Mouse (Mus musculus) CD4-positive, CD25-positive, alpha-beta regulatory T cell, adult 4 months (primary cell): Measurements from ENCODE around the gene Slc44a1. TPM values are rescaled to one million over a fixed set of nuclear protein-coding genes. Genes with fewer than 3 reads are reported as not detected.

Experiments
- ATAC-seq: one replicate; pipeline ENCODE4 v1.8.0; 2017
- polyA plus RNA-seq, 2 experiments: library from polyadenylated mRNA; unstranded; fragments of 100-300 nt; shearing (Covaris generic); gene quantifications; one replicate each; pipeline ENCODE4 v1.2.1; 2017

Slc44a1 gene
- polyA plus RNA-seq, 2 experiments from 2014 or later: 1.7 to 4.1 TPM

- ATAC-seq: no peak
Measured at GRCm38 (mm10) chr4:53620104-53620503, 179.9 kb downstream of the Slc44a1 start.

GRCm38 (mm10) chr4:53621084-53621483 lies 180.9 kb downstream of the Slc44a1 start:
- no peak for ATAC-seq

- ATAC-seq: no peak
Measured at GRCm38 (mm10) chr4:53621490-53621889, 181.3 kb downstream of the Slc44a1 start.

GRCm38 (mm10) chr4:53623711-53624110 lies 183.5 kb downstream of the Slc44a1 start:
- ATAC-seq: no peak

- ATAC-seq: no peak
Measured at GRCm38 (mm10) chr4:53624816-53625215, 184.6 kb downstream of the Slc44a1 start.

- no peak for ATAC-seq
Measured at GRCm38 (mm10) chr4:53625263-53625662, 185.1 kb downstream of the Slc44a1 start.

GRCm38 (mm10) chr4:53628924-53629323 lies 188.7 kb downstream of the Slc44a1 start:
- no peak for ATAC-seq

- ATAC-seq: no peak
Measured at GRCm38 (mm10) chr4:53630963-53631315, 190.7 kb downstream of the Slc44a1 start.

- ATAC-seq: peak; percentile 72
Measured at GRCm38 (mm10) chr4:53631316-53632010, 191.2 kb downstream of the Slc44a1 start, which contains the start of gene Fsd1l. Gene Fsd1l, plus strand, starts transcription at chr4:53631471.

- ATAC-seq: no peak
Measured at GRCm38 (mm10) chr4:53632011-53632349, 191.8 kb downstream of the Slc44a1 start.

- no peak for ATAC-seq
Measured at GRCm38 (mm10) chr4:53635336-53635735, 195.1 kb downstream of the Slc44a1 start.

GRCm38 (mm10) chr4:53637269-53637909 lies 197.2 kb downstream of the Slc44a1 start:
- ATAC-seq: no peak

GRCm38 (mm10) chr4:53638549-53639123 lies 198.4 kb downstream of the Slc44a1 start:
- ATAC-seq: no peak

- no peak for ATAC-seq
Measured at GRCm38 (mm10) chr4:53658029-53658428, 217.8 kb downstream of the Slc44a1 start.

GRCm38 (mm10) chr4:53660711-53661110 lies 220.5 kb downstream of the Slc44a1 start:
- ATAC-seq: no peak

Other genes with a start within 250 kb of the Slc44a1 start
- 1 to 10 TPM; 2.8 to 5.0 TPM for gene Fsd1l, start 191.1 kb downstream of the Slc44a1 start, polyA plus RNA-seq